Mouse (Mus musculus) neural tube, embryonic 14.5 days (tissue): ENCODE results near the gene Ppig. TPM values are rescaled to one million over a fixed set of nuclear protein-coding genes. Genes with fewer than 3 reads are reported as not detected.
A peak's percentile ranks its signal among the peaks of the same experiment; 100 is the strongest.

ENCODE experiments used
- ATAC-seq: fragments of 200-750 bp; cut with Nextera tagmentation; 2 replicates; pipeline ENCODE4 v1.8.0; 2017; ENCODE audit warnings: low read depth, mild to moderate bottlenecking, moderate TSS enrichment, moderate library complexity
- H3K27ac ChIP-seq: fragments of 300-500 bp; sonication (generic); 2 replicates; pipeline ENCODE4 v1.5.1; 2014; ENCODE audit warnings: low read depth, mild to moderate bottlenecking, control low read depth, low read length, moderate library complexity, mixed read lengths
- H3K27me3 ChIP-seq: fragments of 300-500 bp; sonication (generic); 2 replicates; pipeline ENCODE4 v1.6.1; 2014; ENCODE audit warnings: low read length; ENCODE audit not compliant: control insufficient read depth, insufficient read depth
- H3K36me3 ChIP-seq: fragments of 300-500 bp; sonication (generic); 2 replicates; pipeline ENCODE4 v1.6.1; 2014; ENCODE audit warnings: low read length, mixed read lengths; ENCODE audit not compliant: control insufficient read depth, insufficient read depth
- H3K4me1 ChIP-seq: fragments of 300-500 bp; sonication (generic); 2 replicates; pipeline ENCODE4 v1.6.1; 2014; ENCODE audit warnings: low read length; ENCODE audit not compliant: control insufficient read depth, insufficient read depth
- H3K4me2 ChIP-seq: fragments of 300-500 bp; sonication (generic); 2 replicates; pipeline ENCODE4 v1.6.1; 2014; ENCODE audit warnings: mild to moderate bottlenecking, low read depth, low read length, control low read depth
- H3K4me3 ChIP-seq: fragments of 300-500 bp; sonication (generic); 2 replicates; pipeline ENCODE4 v1.5.1; 2014; ENCODE audit warnings: low read depth, low read length, control low read depth, mixed read lengths
- H3K9ac ChIP-seq: fragments of 300-500 bp; sonication (generic); replicated peaks from 2 replicates; pipeline ENCODE4 v1.6.1; 2014; ENCODE audit warnings: low read depth, mild to moderate bottlenecking, control low read depth, low read length, mixed read lengths
- H3K9me3 ChIP-seq: fragments of 300-500 bp; sonication (generic); 2 replicates; pipeline ENCODE4 v1.6.1; 2016; ENCODE audit warnings: low read length; ENCODE audit not compliant: control insufficient read depth
- WGBS: fragments of 180-500 bp; shearing (Covaris S2); extraction: QIAGEN DNeasy Blood & Tissue Kit; methylation state at CpG from one replicate; pipeline ENCODE4 v1.1.7; 2014; 5-methylcytosine and 5-hydroxymethylcytosine counted together
- polyA plus RNA-seq: library from polyadenylated mRNA; unstranded; fragments of >200 nt; fragmentation: Nextera tagmentation; extraction: Ambion mirVana; gene quantifications from 2 replicates; pipeline ENCODE4 v1.2.1, GENCODE M21; 2014

Ppig gene
- polyA plus RNA-seq, 1 experiment from 2014 or later, result 92.3 TPM

DNA sequence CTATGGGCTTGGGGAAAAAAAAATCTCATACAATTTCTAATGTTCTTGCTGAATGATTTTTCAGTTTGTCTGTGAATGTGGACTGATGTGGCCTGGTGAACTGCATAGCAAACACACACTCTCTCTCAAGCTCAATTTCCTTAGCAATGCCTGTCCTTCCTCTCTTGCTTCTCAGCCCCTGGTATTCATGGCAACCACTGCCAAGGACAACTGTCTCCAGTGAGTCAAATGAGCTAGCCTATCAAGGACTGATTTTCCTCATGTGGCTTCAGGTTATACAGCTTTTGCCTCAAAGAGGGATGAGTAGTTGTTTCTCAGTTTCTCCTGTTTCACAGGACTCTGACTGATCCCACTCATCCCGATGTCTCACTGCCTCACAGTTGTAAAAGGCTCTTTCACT is 3.2 kb upstream of the Ppig start:
- WGBS, result 90% methylated on average over 1 of the region's 1 CpGs
- no peak overlapping the region for H3K4me3 ChIP-seq
- no peaks in the 10 kb centered on the region for H3K36me3 ChIP-seq
- no peaks in the 10 kb centered on the region for H3K27me3 ChIP-seq
- ATAC-seq, result no peak
- H3K27ac ChIP-seq, result no peak overlapping the region
- H3K4me2 ChIP-seq, result no peak overlapping the region
- no peak overlapping the region for H3K9ac ChIP-seq
- H3K9me3 ChIP-seq, result no peaks in the 10 kb centered on the region
- peaks cover 3% of the 10 kb centered on the region for H3K4me1 ChIP-seq

DNA sequence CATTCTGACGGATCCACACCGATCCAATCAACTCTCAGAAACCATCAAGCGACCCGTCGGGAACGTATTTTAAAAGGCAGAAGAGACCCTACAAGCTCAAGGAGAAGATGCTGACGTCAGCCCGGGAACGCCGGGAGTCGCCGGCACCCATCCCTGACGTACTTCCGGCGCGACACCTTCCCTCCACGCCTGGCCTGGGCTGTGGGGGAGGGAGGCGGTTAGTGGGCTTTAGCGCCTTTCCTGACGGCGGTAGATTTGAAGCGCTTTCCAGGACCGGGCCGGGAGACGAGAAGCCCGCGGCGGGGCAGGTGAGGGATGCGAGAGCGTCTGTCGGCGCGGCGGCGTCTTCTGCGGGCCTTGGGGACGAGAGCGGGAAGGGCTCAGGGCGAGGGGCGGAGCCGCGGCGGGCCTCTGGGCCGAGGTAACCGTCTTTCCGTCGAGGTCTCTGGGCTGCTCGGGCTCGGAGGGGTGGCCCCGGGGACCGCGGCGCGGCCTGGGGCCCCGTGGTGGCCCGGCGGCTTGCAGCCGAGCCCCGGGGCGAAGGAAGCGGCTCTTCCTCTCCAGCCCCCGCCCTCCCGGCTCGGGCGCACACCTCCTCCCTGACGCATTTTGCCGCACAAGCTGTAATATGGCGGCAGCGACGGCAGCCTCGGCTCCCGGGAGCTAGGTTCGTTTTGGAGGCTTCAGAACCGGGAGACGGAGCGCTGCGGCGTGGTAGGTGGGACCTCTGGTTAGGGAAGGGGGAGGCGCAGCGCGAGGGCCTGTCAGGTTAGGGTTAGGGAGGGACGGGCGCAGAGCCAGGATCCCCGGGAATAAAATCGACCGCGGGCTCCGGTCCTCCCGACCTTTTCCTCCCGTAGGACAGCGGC is 539 bp downstream of the Ppig start:
- peak; percentile 98 for ATAC-seq
- H3K4me1 ChIP-seq, result peaks cover 7% of the 10 kb centered on the region
- H3K9ac ChIP-seq, result peak overlapping the region; percentile 80
- H3K9me3 ChIP-seq, result no peaks in the 10 kb centered on the region
- peak overlapping the region; percentile 92 for H3K4me3 ChIP-seq
- no peaks in the 10 kb centered on the region for H3K36me3 ChIP-seq
- no peaks in the 10 kb centered on the region for H3K27me3 ChIP-seq
- H3K27ac ChIP-seq, result peak overlapping the region; percentile 87
- H3K4me2 ChIP-seq, result peak overlapping the region; percentile 89
- under 1% methylated on average over 83 of the region's 91 CpGs for WGBS

DNA sequence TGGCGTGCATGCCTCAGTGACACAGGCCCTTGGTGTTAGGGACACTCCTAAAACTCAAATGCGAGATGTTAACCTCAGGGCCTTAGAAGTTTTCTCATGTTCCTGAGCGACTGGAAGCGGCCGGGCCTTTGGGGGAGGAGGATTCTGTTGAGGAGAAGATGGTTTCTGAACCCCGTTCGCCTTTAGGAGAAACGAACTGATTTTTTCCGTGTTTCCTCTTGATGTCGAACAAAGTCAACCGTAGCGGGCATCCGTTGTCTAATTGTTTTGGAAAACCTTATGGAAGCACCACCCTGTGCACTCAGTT is 1.1 kb downstream of the Ppig start:
- H3K9me3 ChIP-seq, result no peaks in the 10 kb centered on the region
- peak overlapping the region; percentile 87 for H3K27ac ChIP-seq
- H3K27me3 ChIP-seq, result no peaks in the 10 kb centered on the region
- peak overlapping the region; percentile 80 for H3K9ac ChIP-seq
- H3K36me3 ChIP-seq, result no peaks in the 10 kb centered on the region
- H3K4me3 ChIP-seq, result peak overlapping the region; percentile 92
- peaks cover 7% of the 10 kb centered on the region for H3K4me1 ChIP-seq
- 1% methylated on average over 13 of the region's 13 CpGs for WGBS
- ATAC-seq, result no peak
- peak overlapping the region; percentile 89 for H3K4me2 ChIP-seq

DNA sequence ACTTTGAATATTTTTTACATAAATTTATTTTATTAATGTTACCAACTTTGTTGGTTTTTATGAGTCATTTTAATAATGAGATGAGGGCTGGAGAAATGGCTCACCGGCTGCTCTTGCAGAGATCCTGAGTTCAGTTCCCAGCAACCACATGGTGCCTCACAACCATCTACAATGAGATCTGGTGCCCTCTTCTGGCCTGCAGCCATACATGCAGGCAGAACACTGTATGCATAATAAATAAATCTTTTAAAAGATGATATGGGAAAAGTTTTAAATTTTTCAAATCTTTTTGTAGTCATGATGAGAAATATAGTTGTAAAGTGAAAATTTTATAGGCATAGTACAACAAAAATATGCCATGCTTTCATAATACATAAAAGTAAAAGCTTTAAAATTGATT is 22.7 kb downstream of the Ppig start:
- Histone ChIP-seq H3K4me2 (no peak overlapping the region), H3K36me3 (peaks cover 33% of the 10 kb centered on the region; the same call in 1 of the 2 replicates), H3K27me3 (no peaks in the 10 kb centered on the region), H3K4me3 (no peak overlapping the region), H3K9ac (no peak overlapping the region), H3K9me3 (no peaks in the 10 kb centered on the region), H3K4me1 (no peaks in the 10 kb centered on the region), H3K27ac (no peak overlapping the region)
- 84% methylated on average over 1 of the region's 1 CpGs for WGBS
- no peak for ATAC-seq

DNA sequence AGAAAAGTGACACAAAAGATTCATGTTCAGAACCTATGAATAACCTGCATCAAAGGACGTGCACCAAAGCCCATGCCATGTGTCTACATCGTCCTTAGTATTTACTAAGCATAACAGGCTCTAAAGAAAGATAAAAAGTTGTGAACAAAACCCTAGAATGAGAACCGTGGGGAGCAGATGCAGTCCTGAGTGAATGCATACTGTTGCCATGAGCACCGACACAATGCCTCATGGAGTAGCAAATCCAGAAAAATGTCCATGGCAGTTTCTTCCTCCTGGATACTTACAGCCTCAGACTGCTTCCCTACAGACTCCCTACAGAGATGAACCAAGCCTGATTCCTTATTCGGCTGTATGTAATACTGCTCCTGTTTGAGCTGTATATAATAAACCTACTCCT is 38.6 kb downstream of the Ppig start:
- H3K27ac ChIP-seq, result no peak overlapping the region
- H3K27me3 ChIP-seq, result no peaks in the 10 kb centered on the region
- no peaks in the 10 kb centered on the region for H3K9me3 ChIP-seq
- H3K9ac ChIP-seq, result no peak overlapping the region
- H3K4me1 ChIP-seq, result no peaks in the 10 kb centered on the region
- WGBS, result 20% methylated on average over 5 of the region's 5 CpGs
- no peak for ATAC-seq
- H3K36me3 ChIP-seq, result no peaks in the 10 kb centered on the region
- H3K4me2 ChIP-seq, result no peak overlapping the region
- no peak overlapping the region for H3K4me3 ChIP-seq

DNA sequence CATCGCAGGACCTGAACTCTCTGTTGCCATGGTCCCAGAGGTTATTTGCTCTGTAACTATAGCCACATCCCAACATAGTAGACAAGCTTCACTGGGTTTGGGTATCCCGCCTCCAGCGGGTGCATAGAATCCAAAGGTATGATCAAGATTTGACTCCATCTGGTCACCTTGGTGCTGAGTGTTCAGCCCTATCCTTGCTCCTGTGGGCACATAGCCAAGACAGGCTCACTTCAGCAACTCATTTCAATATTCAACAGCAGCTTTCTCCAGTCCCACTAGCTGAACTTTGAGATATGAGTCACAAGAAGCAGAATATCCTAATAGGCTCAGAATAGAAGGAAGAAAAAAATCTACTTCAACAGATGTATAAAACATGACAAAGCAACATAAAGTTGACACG is 41.0 kb downstream of the Ppig start:
- H3K4me1 ChIP-seq, result no peaks in the 10 kb centered on the region
- no peak overlapping the region for H3K9ac ChIP-seq
- no peaks in the 10 kb centered on the region for H3K9me3 ChIP-seq
- no peak overlapping the region for H3K4me2 ChIP-seq
- H3K27me3 ChIP-seq, result no peaks in the 10 kb centered on the region
- 92% methylated on average over 4 of the region's 4 CpGs for WGBS
- no peak for ATAC-seq
- no peak overlapping the region for H3K27ac ChIP-seq
- no peak overlapping the region for H3K4me3 ChIP-seq
- H3K36me3 ChIP-seq, result no peaks in the 10 kb centered on the region

DNA sequence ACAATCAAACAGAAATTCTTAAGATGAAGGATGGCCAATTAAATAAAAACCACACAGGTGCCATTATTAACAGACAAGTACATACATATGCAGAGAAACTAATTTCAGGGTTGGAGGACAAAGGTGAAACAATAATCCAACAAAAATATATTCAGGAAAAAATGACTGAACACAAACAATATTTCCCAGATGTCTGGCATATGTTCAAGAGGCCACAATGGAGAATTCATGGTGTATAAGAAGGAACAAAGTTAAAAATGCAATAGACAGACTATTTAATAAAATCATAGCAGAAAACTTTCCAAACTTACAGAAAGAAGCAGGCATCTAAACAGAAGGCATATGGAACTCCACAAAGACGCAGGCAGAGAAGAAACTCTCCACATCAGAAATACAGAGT is 42.4 kb downstream of the Ppig start:
- no peaks in the 10 kb centered on the region for H3K4me1 ChIP-seq
- H3K27ac ChIP-seq, result no peak overlapping the region
- WGBS, result 94% methylated on average over 1 of the region's 1 CpGs
- no peaks in the 10 kb centered on the region for H3K27me3 ChIP-seq
- H3K9me3 ChIP-seq, result no peaks in the 10 kb centered on the region
- no peaks in the 10 kb centered on the region for H3K36me3 ChIP-seq
- H3K4me2 ChIP-seq, result no peak overlapping the region
- ATAC-seq, result no peak
- H3K4me3 ChIP-seq, result no peak overlapping the region
- no peak overlapping the region for H3K9ac ChIP-seq

GRCm38 (mm10) chr2:69773331-69773730 is 51.0 kb downstream of the Ppig start:
- WGBS, result 99% methylated on average over 3 of the region's 3 CpGs
- no peaks in the 10 kb centered on the region for H3K36me3 ChIP-seq
- no peak overlapping the region for H3K9ac ChIP-seq
- no peaks in the 10 kb centered on the region for H3K27me3 ChIP-seq
- no peak overlapping the region for H3K4me3 ChIP-seq
- no peaks in the 10 kb centered on the region for H3K9me3 ChIP-seq
- H3K4me1 ChIP-seq, result no peaks in the 10 kb centered on the region
- no peak for ATAC-seq
- no peak overlapping the region for H3K27ac ChIP-seq
- H3K4me2 ChIP-seq, result no peak overlapping the region

GRCm38 (mm10) chr2:69777985-69778835 is 55.9 kb downstream of the Ppig start:
- WGBS, result 75% methylated on average over 7 of the region's 7 CpGs
- Histone ChIP-seq H3K27ac (no peak overlapping the region), H3K36me3 (0 out of 2 replicates have a peak, but pooled peaks cover 6% of the 10 kb centered on the region), H3K27me3 (no peaks in the 10 kb centered on the region), H3K4me1 (no peaks in the 10 kb centered on the region), H3K4me3 (no peak overlapping the region), H3K4me2 (no peak overlapping the region), H3K9me3 (no peaks in the 10 kb centered on the region), H3K9ac (no peak overlapping the region)
- ATAC-seq, result no peak
